Mouse (Mus musculus) gonadal fat pad, adult 2 months (tissue): ENCODE results near the gene Btbd17. TPM values are rescaled to one million over a fixed set of nuclear protein-coding genes. Genes with fewer than 3 reads are reported as not detected.

Experiments
- DNase-seq: peaks from one replicate; pipeline ENCODE4 v3.0.0-alpha.2; 2012; ENCODE audit warnings: low read depth
- polyA plus RNA-seq: library from polyadenylated mRNA; depleted of rRNA; stranded (reverse); fragments of >200 nt; gene quantifications from 2 replicates; pipeline ENCODE4 v1.2.3, GENCODE M21; 2012; rRNA removed

Gene Btbd17
- polyA plus RNA-seq, 1 experiment: 4.5 TPM

GRCm38 (mm10) chr11:114764820-114765818 lies 30.6 kb downstream of the Btbd17 start, which contains the start of gene Kif19a:
TSS of gene Kif19a (plus strand) at chr11:114765388.
- no peak for DNase-seq

GRCm38 (mm10) chr11:114747564-114748138 lies 48.1 kb downstream of the Btbd17 start:
- DNase-seq: no peak

GRCm38 (mm10) chr11:114745134-114745533 lies 50.6 kb downstream of the Btbd17 start:
- DNase-seq: no peak

GRCm38 (mm10) chr11:114741451-114741850 lies 54.3 kb downstream of the Btbd17 start:
- DNase-seq: no peak

Other genes with a start within 250 kb of the Btbd17 start
- 621 and 723 TPM in 2 replicates for gene Rpl38, start 127.4 kb downstream of the Btbd17 start, polyA plus RNA-seq
- gene Ttyh2, start 120.5 kb downstream of the Btbd17 start, polyA plus RNA-seq: 26.9 and 40.8 TPM in 2 replicates
- gene Dnaic2, start 68.5 kb downstream of the Btbd17 start, polyA plus RNA-seq: 1.6 and 2.0 TPM in 2 replicates
- 1.3 and 1.5 TPM in 2 replicates for gene Kif19a, start 30.6 kb downstream of the Btbd17 start, polyA plus RNA-seq
- gene Gpr142, start 3.0 kb upstream of the Btbd17 start, polyA plus RNA-seq: 0.90 and 3.6 TPM in 2 replicates
- 93.0 and 119 TPM in 2 replicates for gene Gprc5c, start 55.2 kb upstream of the Btbd17 start, polyA plus RNA-seq
- 4.1 and 5.6 TPM in 2 replicates for gene Cd300a, start 94.1 kb upstream of the Btbd17 start, polyA plus RNA-seq
- 1.6 and 3.7 TPM in 2 replicates for gene Cd300lb, start 138.4 kb upstream of the Btbd17 start, polyA plus RNA-seq
- gene Cd300c, start 173.2 kb upstream of the Btbd17 start, polyA plus RNA-seq: 0.22 and 0.26 TPM in 2 replicates
- 2.5 and 4.9 TPM in 2 replicates for gene Cd300ld, start 194.0 kb upstream of the Btbd17 start, polyA plus RNA-seq
- 4.4 and 4.8 TPM in 2 replicates for gene Cd300c2, start 205.9 kb upstream of the Btbd17 start, polyA plus RNA-seq
- 0.65 and 0.74 TPM in 2 replicates for gene Cd300ld2, start 220.2 kb upstream of the Btbd17 start, polyA plus RNA-seq
- 1.3 and 1.5 TPM in 2 replicates for gene Cd300ld4, start 231.1 kb upstream of the Btbd17 start, polyA plus RNA-seq
- 6.8 and 6.9 TPM in 2 replicates for gene Cd300ld5, start 241.8 kb upstream of the Btbd17 start, polyA plus RNA-seq